Mouse (Mus musculus) left cerebral cortex, adult 18-20 months (tissue): ENCODE data around the gene Hist1h3c. TPM values are rescaled to one million over a fixed set of nuclear protein-coding genes. Genes with fewer than 3 reads are reported as not detected.
"Not testable (repeated sequence)": the region's sequence is repeated elsewhere in the genome, so short reads cannot be mapped to it uniquely, and the experiment has no call there.

Experiments
- DNase-seq, 2 experiments: peaks; one replicate each; pipeline ENCODE4 v3.0.0; 2021 to 2022; ENCODE audit warnings: low spot score in 2 of 2, mixed read lengths in 1 of 2
- microRNA-seq, 2 experiments: library from miRNA; unstranded; fragments of <30 nt; microRNA quantifications; one replicate each; pipeline ENCODE4 v1.2.0; 2021
- total RNA-seq, 2 experiments: library from RNA; stranded (reverse); gene quantifications; 2 replicates each; pipeline ENCODE4 v1.2.3; 2021

Hist1h3c gene
- total RNA-seq, 2 experiments from 2014 or later: not detected

GRCm38 (mm10) chr13:23708041-23708440, 37.4 kb downstream of the Hist1h3c start:
- no peak for DNase-seq

- DNase-seq: no peak
Measured at GRCm38 (mm10) chr13:23706771-23707170, 38.6 kb downstream of the Hist1h3c start.

GRCm38 (mm10) chr13:23705751-23706356, 39.5 kb downstream of the Hist1h3c start:
- no peak for DNase-seq

- not testable (repeated sequence) for DNase-seq
Measured at GRCm38 (mm10) chr13:23702801-23703200, 42.6 kb downstream of the Hist1h3c start.

GRCm38 (mm10) chr13:23702220-23702619, 43.2 kb downstream of the Hist1h3c start:
- DNase-seq: no peak

- DNase-seq: peak; percentile 69 to 72
Measured at GRCm38 (mm10) chr13:23700786-23701520, 44.4 kb downstream of the Hist1h3c start.

GRCm38 (mm10) chr13:23699767-23700166, 45.6 kb downstream of the Hist1h3c start:
- no peak for DNase-seq

GRCm38 (mm10) chr13:23698996-23699395, 46.4 kb downstream of the Hist1h3c start:
- DNase-seq: no peak

GRCm38 (mm10) chr13:23698300-23698693, 47.1 kb downstream of the Hist1h3c start, which contains the start of gene Hist1h4c:
Gene Hist1h4c (minus strand): TSS chr13:23698454.
- DNase-seq: peak; percentile 98

GRCm38 (mm10) chr13:23697491-23698299, 47.7 kb downstream of the Hist1h3c start:
- DNase-seq: peak; percentile 55 to 57

- no peak for DNase-seq
Measured at GRCm38 (mm10) chr13:23696061-23696474, 49.3 kb downstream of the Hist1h3c start.

- DNase-seq: no peak
Measured at GRCm38 (mm10) chr13:23695514-23695913, 49.9 kb downstream of the Hist1h3c start, which contains the start of gene Hist1h1t. Gene Hist1h1t (plus strand): TSS chr13:23695814.

Small RNAs within 50 kb of the gene (microRNA-seq; reads per million reads assigned to microRNA genes)
- gene Gm44314 (0 reads per million in 2 experiments), gene Gm44484 (0 reads per million in 2 experiments)

Other genes with a start within 250 kb of the Hist1h3c start
- gene Hist1h4h, start 214.6 kb downstream of the Hist1h3c start, total RNA-seq: 100 to 1,000 TPM; 329 to 333 TPM
- 1 to 10 TPM; 1.5 to 3.4 TPM for gene Hist1h2af, start 211.7 kb downstream of the Hist1h3c start, total RNA-seq
- 1 to 10 TPM; 3.1 to 3.5 TPM for gene Hist1h3g, start 210.2 kb downstream of the Hist1h3c start, total RNA-seq
- under 1 TPM; 0.54 to 0.67 TPM for gene Hist1h2bh, start 202.2 kb downstream of the Hist1h3c start, total RNA-seq
- gene Hist1h3f, start 201.6 kb downstream of the Hist1h3c start, total RNA-seq: 10 to 100 TPM; 16.3 to 17.0 TPM
- gene Hist1h4f, start 194.0 kb downstream of the Hist1h3c start, total RNA-seq: 100 to 1,000 TPM; 168 to 177 TPM
- gene Hist1h1d, start 192.3 kb downstream of the Hist1h3c start, total RNA-seq: 1 to 10 TPM; 3.1 to 3.7 TPM
- 10 to 100 TPM; 47.4 to 48.5 TPM for gene Hist1h3e, start 183.2 kb downstream of the Hist1h3c start, total RNA-seq
- 1 to 10 TPM; 4.3 to 7.1 TPM for gene Hist1h2ae, start 174.4 kb downstream of the Hist1h3c start, total RNA-seq
- 10 to 100 TPM; 61.6 to 70.8 TPM for gene Hist1h2bg, start 174.2 kb downstream of the Hist1h3c start, total RNA-seq
- 10 to 100 TPM; 14.7 to 26.1 TPM for gene Hist1h2bf, start 171.4 kb downstream of the Hist1h3c start, total RNA-seq
- gene Hist1h2ad, start 171.2 kb downstream of the Hist1h3c start, total RNA-seq: 10 to 100 TPM in 1 of 2 experiments, 1 to 10 TPM in 1; 6.3 to 11.0 TPM
- 10 to 100 TPM in 1 of 2 experiments, 1 to 10 TPM in 1; 9.3 to 10.4 TPM for gene Hist1h3d, start 169.8 kb downstream of the Hist1h3c start, total RNA-seq
- gene Hist1h4d, start 164.0 kb downstream of the Hist1h3c start, total RNA-seq: 100 to 1,000 TPM; 166 to 191 TPM
- gene Hist1h2be, start 124.5 kb downstream of the Hist1h3c start, total RNA-seq: 1 to 10 TPM; 7.9 TPM
- gene Hist1h1e, start 123.0 kb downstream of the Hist1h3c start, total RNA-seq: 10 to 100 TPM; 49.2 to 54.0 TPM
- 1 to 10 TPM; 2.4 to 2.5 TPM for gene Hist1h2ac, start 61.7 kb downstream of the Hist1h3c start, total RNA-seq
- gene Hist1h2bc, start 61.4 kb downstream of the Hist1h3c start, total RNA-seq: 10 to 100 TPM; 29.7 to 32.4 TPM
- gene Hist1h1t, start 49.8 kb downstream of the Hist1h3c start, total RNA-seq: not detected
- 100 to 1,000 TPM; 114 to 117 TPM for gene Hist1h4c, start 47.1 kb downstream of the Hist1h3c start, total RNA-seq
- gene Hfe, start 34.7 kb downstream of the Hist1h3c start, total RNA-seq: 1 to 10 TPM; 3.4 to 3.9 TPM
- 10 to 100 TPM; 55.8 to 61.1 TPM for gene Hist1h1c, start 6.8 kb downstream of the Hist1h3c start, total RNA-seq
- gene Hist1h2bb, start 1.1 kb upstream of the Hist1h3c start, total RNA-seq: 10 to 100 TPM; 17.8 to 19.6 TPM
- gene Hist1h2ab, start 5.5 kb upstream of the Hist1h3c start, total RNA-seq: 10 to 100 TPM; 17.2 to 22.5 TPM
- 1 to 10 TPM; 4.3 to 9.9 TPM for gene Hist1h3b, start 6.7 kb upstream of the Hist1h3c start, total RNA-seq
- 10 to 100 TPM; 92.6 to 94.4 TPM for gene Hist1h4b, start 11.4 kb upstream of the Hist1h3c start, total RNA-seq
- gene Hist1h4a, start 15.6 kb upstream of the Hist1h3c start, total RNA-seq: 10 to 100 TPM; 64.4 to 74.0 TPM
- gene Hist1h3a, start 16.8 kb upstream of the Hist1h3c start, total RNA-seq: 10 to 100 TPM; 42.3 to 45.0 TPM
- 10 to 100 TPM; 24.9 to 25.2 TPM for gene Hist1h1a, start 18.1 kb upstream of the Hist1h3c start, total RNA-seq
- not detected for gene Trim38, start 24.3 kb upstream of the Hist1h3c start, total RNA-seq
- not detected for gene Slc17a2, start 61.4 kb upstream of the Hist1h3c start, total RNA-seq
- not detected for gene Slc17a3, start 93.8 kb upstream of the Hist1h3c start, total RNA-seq
- not detected for gene Slc17a1, start 122.1 kb upstream of the Hist1h3c start, total RNA-seq
- gene Slc17a4, start 169.4 kb upstream of the Hist1h3c start, total RNA-seq: not detected
- not detected for gene Hist1h2ba, start 188.6 kb upstream of the Hist1h3c start, total RNA-seq
- gene Hist1h2aa, start 188.9 kb upstream of the Hist1h3c start, total RNA-seq: not detected
- gene Scgn, start 245.6 kb upstream of the Hist1h3c start, total RNA-seq: not detected